Mouse (Mus musculus) lung, postnatal 14 days (tissue): ENCODE measurements around the gene Gjb6.

Experiments used
- DNase-seq: peaks from one replicate; pipeline ENCODE4 v3.0.0; 2021

The Gjb6 gene

GRCm38 (mm10) chr14:57133161-57133661, at the start of gene Gjb6:
Gene Gjb6 (minus strand): TSS chr14:57133611.
- no peak for DNase-seq

GRCm38 (mm10) chr14:57165493-57165892, 32.1 kb upstream of the Gjb6 start:
- DNase-seq, result no peak

DNA sequence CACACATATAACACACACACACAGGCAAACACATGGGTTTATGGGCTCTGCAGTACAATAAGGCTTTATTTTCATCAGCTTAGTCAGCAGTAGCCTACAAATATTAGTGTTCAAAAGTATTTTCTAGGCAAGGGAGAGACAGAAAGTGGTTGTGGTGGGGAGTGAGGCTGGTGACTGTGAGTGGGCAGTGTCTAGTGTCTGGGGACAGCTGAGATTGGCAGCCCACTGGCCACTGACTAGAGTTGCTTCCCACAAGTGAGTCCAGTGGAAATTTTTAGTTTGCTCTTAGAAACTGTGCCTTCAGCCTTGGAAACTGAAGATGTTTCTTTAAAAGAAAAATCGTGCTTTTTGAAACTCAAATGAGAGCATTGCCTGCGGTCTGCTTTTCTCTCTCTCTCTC, 28.4 kb upstream of the Gjb6 start:
- DNase-seq, result no peak

GRCm38 (mm10) chr14:57161201-57161600, 27.8 kb upstream of the Gjb6 start:
- peak; percentile 33 for DNase-seq

- no peak for DNase-seq
Observed at GRCm38 (mm10) chr14:57154916-57155315, 21.5 kb upstream of the Gjb6 start.

- DNase-seq, result no peak
Observed at GRCm38 (mm10) chr14:57145741-57146140, 12.3 kb upstream of the Gjb6 start.

GRCm38 (mm10) chr14:57135265-57135664, 1.9 kb upstream of the Gjb6 start:
- no peak for DNase-seq

DNA sequence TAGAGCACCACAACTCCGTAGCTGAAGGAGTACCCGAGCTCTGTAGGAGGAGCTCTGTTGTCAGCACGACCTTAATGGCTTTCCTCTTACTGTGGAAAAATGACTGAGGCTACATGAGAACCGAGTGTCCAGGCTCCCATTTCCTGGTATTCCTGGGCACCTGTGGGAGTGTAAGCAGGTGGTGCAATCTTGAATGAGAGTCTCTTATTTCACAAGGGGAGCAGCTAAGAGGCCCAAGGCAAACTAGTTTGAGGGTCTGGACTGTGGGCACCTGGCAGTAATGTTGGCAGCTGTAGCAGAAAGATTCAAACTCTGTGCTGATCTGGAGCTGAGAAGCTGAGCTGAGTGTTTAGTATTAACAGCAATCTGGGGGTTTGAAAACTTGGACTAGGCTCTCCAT, 6.0 kb downstream of the Gjb6 start:
- DNase-seq, result no peak

- DNase-seq, result no peak
Observed at GRCm38 (mm10) chr14:57122295-57122694, 11.1 kb downstream of the Gjb6 start.

- no peak for DNase-seq
Observed at GRCm38 (mm10) chr14:57115823-57116544, 17.4 kb downstream of the Gjb6 start, which contains the start of gene Gm4491. Gene Gm4491 (minus strand): TSS chr14:57115883.

- DNase-seq, result peak; percentile 52
Observed at GRCm38 (mm10) chr14:57109194-57109593, 24.2 kb downstream of the Gjb6 start.

- DNase-seq, result no peak
Observed at GRCm38 (mm10) chr14:57107916-57108315, 25.5 kb downstream of the Gjb6 start.

DNA sequence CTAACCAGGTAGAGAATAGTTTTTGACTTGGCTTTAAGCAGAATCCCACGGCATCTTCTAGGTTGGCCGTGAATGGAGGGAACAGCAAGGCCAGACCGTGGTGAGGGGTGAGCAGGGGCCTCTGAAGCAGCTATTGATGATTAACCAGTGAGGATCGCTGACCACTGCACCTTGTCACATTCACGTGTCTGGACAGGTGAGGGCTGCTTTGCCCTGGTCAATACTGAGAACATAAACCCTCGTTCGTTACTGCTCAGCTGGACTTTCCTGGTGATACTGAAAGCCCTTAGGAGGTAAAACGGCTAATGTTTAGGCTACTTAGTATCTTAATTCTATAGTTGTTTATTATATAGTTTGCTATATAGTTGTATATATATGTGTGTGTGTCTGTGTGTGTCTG, 26.3 kb downstream of the Gjb6 start:
- no peak for DNase-seq

DNA sequence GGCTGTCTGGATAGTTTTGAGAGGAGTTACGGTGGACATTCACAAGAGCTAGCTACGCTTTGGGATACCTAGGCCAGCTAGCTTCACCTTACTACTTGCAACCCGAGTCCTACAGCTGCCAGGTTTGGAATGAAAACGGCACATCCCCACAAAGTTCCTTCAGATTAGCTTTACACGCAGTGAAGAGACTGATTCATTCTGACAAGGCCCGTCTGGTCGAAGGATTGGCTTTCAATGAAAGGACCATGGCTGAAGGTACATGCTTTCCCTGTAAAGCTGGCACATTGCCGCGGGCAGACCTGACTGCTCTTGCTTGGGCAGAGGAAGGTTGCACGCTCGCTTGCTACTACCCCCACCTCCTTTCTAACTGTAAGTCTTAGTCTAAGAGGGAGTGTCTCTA, 27.7 kb downstream of the Gjb6 start:
- no peak for DNase-seq

DNA sequence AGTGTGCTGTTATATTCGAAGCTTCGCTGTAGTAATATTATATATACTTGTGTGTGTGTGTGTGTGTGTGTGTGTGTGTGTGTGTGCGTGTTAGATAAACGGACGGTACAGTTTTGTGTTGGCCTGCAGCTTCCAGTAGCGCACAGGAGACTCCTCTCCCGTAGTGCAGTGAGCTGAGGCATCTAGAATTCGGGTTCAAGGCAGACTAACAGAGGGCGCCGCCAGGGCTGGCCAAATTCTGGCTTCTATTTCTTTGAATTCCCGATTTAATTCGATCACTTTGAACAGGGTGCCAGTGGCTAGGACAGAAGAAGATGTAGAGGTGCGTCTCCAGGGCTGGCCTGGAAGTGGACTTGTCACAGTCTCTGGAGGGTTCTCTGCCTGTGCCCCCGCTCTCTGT, 28.3 kb downstream of the Gjb6 start:
- no peak for DNase-seq

DNA sequence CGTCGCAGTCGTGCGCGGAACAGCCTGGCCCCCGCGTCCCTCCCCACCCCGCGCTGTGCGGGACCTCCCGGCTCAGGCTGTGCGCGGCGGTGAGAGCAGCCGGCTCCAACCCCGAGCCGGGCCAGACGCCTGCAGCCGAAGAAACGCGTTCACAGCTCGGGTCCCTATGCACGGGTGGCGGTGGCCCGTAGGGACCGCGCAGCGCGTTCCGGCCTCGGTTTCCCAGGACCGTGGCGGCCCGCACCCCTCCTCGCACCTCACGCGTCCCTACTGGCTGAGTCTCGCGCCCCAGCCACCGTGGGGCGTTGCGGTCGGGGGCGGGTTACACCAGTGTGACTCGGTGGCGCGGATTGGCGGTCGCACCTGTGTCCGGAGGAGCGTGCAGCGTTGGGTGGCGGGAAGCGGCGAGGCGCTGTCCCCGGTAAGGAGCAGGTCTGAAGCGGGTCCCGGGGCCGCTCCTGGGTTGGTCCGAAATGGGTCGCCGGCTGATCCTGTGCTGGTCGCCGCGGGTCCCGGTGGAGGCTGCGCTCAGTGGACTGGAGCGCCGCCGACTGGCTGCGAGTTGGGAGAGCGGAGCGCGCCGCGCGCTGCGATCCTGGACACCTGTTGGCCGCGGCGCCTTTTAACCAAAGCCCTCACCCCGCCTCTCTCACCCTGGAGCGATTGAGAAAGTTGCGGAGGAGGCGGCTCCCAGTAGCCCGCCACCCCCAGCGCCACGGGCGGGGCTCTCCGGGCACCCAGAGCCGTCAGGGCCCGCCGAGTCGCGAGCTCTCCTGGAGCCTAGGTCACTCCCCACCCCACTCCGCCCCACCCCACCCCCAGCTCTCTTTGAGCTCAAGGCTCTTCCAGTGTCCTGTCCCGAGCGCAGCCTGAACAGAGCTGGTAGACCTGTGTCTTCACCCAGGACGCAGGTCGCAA, 29.0 kb downstream of the Gjb6 start, which contains the start of gene Gjb2:
TSS of gene Gjb2 (minus strand) at position 597 of the 918 bp plus-strand sequence.
- DNase-seq, result peak; percentile 52

DNA sequence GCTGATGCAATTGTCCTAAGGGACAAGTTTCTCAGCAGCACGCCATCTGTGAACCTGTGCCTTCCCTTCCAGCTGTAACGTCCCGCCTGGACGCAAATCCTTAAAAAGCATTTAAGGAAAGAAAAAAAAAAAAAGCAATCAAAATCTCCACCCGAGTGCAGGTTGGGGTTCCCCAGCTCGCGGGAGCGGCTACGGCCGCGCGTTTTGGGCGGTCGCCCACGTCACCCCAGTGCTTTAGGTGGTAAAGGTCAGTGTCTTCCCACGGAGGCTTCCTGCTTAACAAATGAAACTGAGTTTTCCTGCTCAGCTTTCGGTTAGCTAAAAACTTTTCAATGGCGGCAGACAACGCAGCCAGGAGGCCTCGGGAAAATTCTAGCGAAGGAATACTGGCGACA, 29.7 kb downstream of the Gjb6 start:
- DNase-seq, result no peak

- DNase-seq, result no peak
Observed at GRCm38 (mm10) chr14:57103121-57103520, 30.3 kb downstream of the Gjb6 start.

- DNase-seq, result no peak
Observed at GRCm38 (mm10) chr14:57101623-57102022, 31.8 kb downstream of the Gjb6 start.

DNA sequence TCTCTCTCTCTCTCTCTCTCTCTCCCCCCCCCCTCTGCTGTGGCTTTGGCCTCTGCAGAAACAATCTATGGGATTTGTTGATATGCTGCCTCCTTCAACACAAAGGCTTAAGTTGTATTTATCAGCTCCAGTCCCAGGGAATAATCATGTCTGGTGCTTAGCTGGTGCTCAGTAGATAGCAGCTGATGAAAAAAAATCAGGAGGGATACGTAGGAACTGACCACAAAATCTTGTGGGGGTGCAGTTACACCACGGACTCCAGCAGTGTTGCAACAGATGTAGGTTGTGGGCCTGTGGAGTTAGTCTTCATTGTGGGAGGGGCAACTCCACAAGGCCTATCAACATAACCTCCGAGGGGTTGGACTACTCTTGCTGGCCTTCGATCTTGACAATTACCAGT, 37.6 kb downstream of the Gjb6 start:
- DNase-seq, result no peak

GRCm38 (mm10) chr14:57093029-57093428, 40.4 kb downstream of the Gjb6 start:
- DNase-seq, result peak; percentile 57

DNA sequence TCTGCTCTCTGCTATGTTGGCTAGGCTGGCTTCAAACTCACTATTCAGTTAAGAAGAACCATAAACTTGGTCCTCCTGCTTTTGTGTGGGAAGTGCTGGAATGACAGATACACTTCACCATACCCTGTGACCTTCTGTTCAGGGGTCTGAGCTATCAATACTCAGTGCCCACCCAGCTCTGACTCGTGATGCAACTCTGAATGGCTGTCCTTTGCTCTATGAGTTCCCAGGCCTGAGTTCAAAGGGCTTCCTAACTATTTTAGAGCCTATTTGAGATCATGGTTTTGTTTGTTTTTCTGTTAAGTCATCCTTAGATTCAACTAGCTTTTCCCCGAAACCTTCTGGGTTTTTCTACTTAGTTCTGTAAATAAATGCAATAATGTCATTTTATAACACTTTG, 43.4 kb downstream of the Gjb6 start:
- no peak for DNase-seq

DNA sequence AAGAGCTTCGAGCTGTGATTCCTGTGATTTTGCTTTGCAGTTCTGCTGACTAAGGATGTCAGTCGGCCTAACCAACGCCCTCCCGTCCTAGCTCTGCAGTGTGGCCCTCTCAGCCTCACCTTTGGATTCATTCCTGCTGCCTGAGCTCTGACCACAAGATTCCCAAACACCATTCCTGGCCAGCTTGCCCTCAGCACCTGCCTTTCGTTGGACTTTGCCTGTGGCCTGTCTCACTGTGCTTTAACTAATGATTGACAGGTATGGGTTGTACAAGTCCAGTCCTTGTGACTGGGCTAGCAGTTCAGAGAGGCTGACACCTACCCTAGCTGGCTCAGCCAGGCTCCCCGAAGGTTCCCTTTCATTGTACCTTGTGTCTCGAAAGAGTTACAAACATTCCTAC, 44.3 kb downstream of the Gjb6 start:
- no peak for DNase-seq

- peak; percentile 4 for DNase-seq
Observed at GRCm38 (mm10) chr14:57084180-57084668, 49.2 kb downstream of the Gjb6 start.
